Mouse (Mus musculus): ENCODE data around the gene Zkscan3.
"Not testable (repeated sequence)": the region's sequence is repeated elsewhere in the genome, so short reads cannot be mapped to it uniquely, and the experiment has no call there.

The Zkscan3 gene

GRCm38 (mm10) chr13:21396048-21396447 lies 6.5 kb downstream of the Zkscan3 start:
- DNase-seq, result not testable (repeated sequence)

GRCm38 (mm10) chr13:21395623-21396022 lies 6.9 kb downstream of the Zkscan3 start:
- DNase-seq, result no peak

- DNase-seq, result no peak
Observed at GRCm38 (mm10) chr13:21395211-21395610, 7.3 kb downstream of the Zkscan3 start.

GRCm38 (mm10) chr13:21377773-21378172 lies 24.8 kb downstream of the Zkscan3 start:
- DNase-seq, result no peak

- DNase-seq, result no peak
Observed at GRCm38 (mm10) chr13:21372700-21373099, 29.9 kb downstream of the Zkscan3 start.

- no peak for DNase-seq
Observed at GRCm38 (mm10) chr13:21366635-21367034, 35.9 kb downstream of the Zkscan3 start.

GRCm38 (mm10) chr13:21363719-21364118 lies 38.8 kb downstream of the Zkscan3 start:
- no peak for DNase-seq

- DNase-seq, result peak; percentile 54 to 61
Observed at GRCm38 (mm10) chr13:21362621-21363248, 39.8 kb downstream of the Zkscan3 start, which contains the start of gene Zscan12. TSS of gene Zscan12 (plus strand) at chr13:21362820.

GRCm38 (mm10) chr13:21350593-21350992 lies 52.0 kb downstream of the Zkscan3 start:
- DNase-seq, result no peak

GRCm38 (mm10) chr13:21346610-21347009 lies 55.9 kb downstream of the Zkscan3 start, which contains the start of gene Olfr1367:
TSS of gene Olfr1367 (plus strand) at chr13:21346910.
- DNase-seq, result no peak

Data from B cell, adult 2 months (primary cell).